Mouse (Mus musculus) R1 (cell line): ENCODE measurements around the gene Gm8220.
"Not testable (repeated sequence)": the region's sequence is repeated elsewhere in the genome, so short reads cannot be mapped to it uniquely, and the experiment has no call there.

ENCODE experiments used
- DNase-seq: peaks from one replicate; pipeline ENCODE4 v3.0.0-alpha.2; 2018; ENCODE audit warnings: low read depth, low spot score

Gm8220 gene

GRCm38 (mm10) chr14:44285280-44285679 lies at the start of gene Gm8220:
Gene Gm8220, plus strand, starts transcription at chr14:44285580.
- DNase-seq = not testable (repeated sequence)

GRCm38 (mm10) chr14:44248039-44248438 lies 37.3 kb upstream of the Gm8220 start:
- no peak for DNase-seq

GRCm38 (mm10) chr14:44312049-44312448 lies 26.7 kb downstream of the Gm8220 start:
- DNase-seq = not testable (repeated sequence)

- DNase-seq = not testable (repeated sequence)
These were observed 53.1 kb downstream of the Gm8220 start, which contains the start of gene Gm5930 for GRCm38 (mm10) chr14:44338484-44338883. Gene Gm5930, minus strand, starts transcription at chr14:44338584.
